Mouse (Mus musculus): ENCODE measurements around the gene Ascl1.

The Ascl1 gene

DNA sequence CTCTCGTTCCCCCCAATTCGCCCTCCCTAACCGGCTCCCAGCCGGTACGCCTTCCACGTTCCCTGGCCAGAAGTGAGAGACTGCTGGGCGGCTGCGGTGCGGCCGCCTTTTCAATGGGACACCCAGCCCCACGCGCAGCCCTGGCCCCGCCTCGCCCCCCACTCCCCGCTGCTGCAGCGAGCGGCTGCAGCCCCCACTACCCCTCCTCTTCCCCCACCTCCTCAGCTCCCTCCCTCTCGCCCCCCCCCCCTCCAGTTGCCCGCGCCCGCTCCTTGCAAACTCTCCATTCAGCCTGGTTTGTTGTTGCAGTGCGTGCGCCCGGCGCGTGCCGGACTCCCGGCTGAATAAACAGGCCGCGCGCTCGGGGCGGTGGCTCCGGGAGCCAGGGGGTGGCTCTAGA is at the start of gene Ascl1:
Gene Ascl1, minus strand, starts transcription at position 85 of the 400 bp plus-strand sequence.
- DNase-seq (ENCODE audit: low spot score), result no peak

DNA sequence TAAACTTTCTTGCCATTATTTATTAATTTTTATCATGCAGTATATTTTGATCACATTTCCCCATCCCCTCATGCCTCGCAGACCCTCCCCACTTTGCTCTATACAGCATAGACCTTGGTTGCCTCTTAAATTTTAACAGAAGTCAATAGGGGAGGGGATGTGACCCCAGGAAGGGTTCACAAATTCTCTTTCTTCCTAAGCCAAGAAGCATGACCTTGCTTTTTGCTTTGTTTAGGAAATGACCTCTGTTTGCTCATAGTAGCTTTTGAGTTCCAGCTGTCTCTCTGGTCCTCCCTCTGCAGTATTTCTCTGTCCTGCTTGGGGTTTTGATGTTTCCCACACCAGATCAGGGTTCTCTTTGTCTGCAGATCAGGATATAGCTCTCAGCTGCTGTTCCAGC is 40.7 kb upstream of the Ascl1 start:
- no peak for DNase-seq (ENCODE audit: low spot score)

DNA sequence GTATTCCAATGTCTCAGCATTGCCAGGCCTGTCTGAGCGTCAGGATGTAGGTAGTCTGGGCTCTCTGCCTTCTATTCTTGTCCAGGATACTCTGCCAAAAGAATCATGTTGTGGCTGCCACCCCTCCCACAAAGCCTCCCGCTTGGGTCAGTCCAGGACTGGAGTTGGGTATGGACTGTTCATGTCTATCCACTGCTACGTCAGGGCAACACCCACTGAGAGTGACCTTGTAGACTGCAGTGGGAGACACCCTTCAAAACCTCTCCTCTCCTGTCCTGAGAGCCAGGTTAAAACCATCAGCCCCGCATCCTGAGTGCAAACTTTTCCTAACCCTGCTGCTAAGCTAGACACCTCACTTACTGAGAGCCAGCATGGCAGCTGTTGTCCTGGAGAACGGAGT is 28.2 kb upstream of the Ascl1 start, which contains the start of gene Pah:
Gene Pah, plus strand, starts transcription at position 150 of the 400 bp plus-strand sequence.
- DNase-seq (ENCODE audit: low spot score), result no peak

DNA sequence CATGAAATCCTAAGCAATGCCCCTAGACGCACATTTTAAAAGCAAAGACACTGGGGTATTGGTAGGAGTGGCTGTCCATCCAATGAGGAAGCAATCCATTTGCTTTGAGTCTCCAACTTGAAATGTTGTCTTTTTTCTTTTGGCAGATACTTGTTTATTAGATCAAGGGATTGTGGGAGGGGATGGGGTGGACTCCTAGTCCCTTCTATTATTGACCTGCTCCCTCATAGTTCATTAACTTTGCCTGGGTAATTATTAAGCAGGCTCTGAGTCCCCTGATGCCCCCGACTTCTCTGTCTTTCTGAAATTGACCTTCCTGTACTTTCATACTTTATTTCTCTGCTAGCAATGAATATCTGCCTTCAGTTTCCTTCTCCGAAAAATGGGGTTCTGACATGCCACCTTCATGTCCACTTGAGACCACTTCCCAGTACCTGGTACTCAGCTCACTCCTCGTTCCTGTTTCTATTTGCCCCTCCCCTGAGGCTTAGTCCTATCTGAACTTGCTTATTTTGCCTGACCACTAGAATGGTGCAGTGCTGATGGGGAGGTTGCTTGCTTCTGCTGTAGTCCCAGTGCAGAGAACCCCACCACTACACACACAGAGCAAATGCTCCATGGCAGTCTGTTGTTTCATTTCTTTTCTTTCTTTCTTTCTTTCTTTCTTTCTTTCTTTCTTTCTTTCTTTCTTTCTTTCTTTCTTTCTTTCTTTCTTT is 27.1 kb upstream of the Ascl1 start:
- no peak for DNase-seq (ENCODE audit: low spot score)

DNA sequence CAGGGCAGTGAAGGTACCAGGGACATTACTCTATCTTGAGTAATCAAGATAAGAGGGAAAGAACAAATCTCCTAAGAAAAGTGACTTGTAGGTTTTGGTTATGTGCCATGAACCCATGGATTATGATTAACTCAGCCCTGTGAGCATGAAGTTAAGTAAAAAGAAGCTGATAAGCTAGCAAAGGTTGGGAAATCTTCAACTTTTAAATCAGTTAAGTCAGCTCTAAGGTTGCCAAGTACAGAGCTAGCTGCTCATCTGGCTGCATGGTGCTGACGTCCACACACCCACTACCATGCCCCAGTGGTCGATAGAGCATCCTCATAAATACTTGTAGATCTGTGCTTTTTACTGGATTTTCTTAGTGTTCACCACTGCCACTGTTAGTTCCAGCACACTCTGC is 25.1 kb upstream of the Ascl1 start:
- DNase-seq (ENCODE audit: low spot score), result no peak

DNA sequence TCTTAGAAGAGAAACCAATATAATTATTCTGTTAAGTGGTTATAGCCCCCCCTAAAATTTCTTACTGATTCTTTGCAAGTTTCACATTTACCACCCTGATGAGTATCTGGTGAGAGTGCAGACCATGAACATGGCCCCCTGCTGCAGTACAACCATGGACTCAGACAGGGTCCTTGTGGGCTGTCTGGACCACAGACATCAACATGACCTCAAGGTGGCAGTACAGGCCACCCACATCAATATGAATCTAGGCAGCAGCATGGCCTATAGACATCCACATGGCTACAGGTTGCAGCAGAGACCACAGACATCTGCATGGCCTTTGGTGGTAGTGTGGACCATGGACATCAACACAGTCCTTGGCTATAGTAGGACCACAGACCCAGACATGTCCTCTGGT is 19.6 kb upstream of the Ascl1 start:
- DNase-seq (ENCODE audit: low spot score), result no peak

DNA sequence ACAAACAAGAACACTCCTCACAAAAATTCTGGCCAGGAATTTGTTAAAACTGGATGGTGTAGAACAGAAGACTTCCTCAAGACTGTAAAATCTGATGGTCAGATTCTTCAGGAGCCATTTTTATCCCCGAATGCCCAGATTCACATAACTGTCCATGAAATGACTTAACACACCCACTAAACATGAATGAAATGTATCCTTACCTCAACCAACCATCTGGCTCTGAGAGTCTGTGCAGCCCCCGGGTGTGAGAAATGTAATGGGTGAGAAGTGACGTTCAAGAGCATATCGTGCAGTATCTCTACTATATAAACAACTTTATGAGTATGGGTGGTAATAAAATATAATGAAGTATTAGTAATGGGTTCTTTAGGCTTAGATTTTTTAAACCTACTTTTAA is 15.1 kb upstream of the Ascl1 start:
- DNase-seq (ENCODE audit: low spot score), result no peak

DNA sequence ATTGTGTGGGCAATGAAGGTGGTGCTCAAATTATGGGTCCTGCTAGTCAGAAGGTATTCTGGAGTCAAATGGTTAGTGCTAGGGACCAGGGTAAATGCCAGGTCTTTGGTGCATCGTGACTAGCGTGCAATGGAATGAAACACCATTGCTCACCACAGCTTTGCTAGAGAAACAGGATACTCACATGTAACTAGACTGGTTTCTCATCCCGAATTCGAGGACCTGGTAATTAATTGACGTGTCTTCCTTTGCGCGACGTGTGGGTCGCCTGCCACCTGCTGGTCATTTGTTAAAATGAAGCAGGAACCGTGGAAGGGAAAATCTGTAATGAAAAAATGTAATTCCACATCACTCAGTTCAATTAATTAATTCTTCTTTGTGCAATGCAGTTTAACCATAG is 10.5 kb upstream of the Ascl1 start:
- DNase-seq (ENCODE audit: low spot score), result peak; percentile 64

DNA sequence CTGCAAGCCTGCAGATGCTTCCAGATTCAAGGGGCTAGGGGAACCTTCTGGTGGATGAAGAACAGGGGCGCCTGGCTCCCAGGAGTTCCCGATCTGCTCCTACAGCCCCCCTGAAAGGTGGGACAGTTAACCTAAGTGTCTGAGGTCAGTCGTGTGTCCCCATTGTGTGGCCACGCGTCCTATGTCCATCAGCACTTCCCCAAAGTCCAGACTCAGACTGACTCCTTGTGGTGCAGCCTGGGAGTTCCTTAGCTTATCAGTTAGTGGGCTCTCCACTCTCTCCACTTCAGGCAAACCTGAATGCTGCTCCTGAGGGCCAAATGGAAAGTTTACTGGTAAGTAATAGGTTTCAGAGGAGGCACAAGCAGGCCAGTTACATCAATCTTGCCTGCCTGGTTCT is 8.8 kb upstream of the Ascl1 start:
- no peak for DNase-seq (ENCODE audit: low spot score)

DNA sequence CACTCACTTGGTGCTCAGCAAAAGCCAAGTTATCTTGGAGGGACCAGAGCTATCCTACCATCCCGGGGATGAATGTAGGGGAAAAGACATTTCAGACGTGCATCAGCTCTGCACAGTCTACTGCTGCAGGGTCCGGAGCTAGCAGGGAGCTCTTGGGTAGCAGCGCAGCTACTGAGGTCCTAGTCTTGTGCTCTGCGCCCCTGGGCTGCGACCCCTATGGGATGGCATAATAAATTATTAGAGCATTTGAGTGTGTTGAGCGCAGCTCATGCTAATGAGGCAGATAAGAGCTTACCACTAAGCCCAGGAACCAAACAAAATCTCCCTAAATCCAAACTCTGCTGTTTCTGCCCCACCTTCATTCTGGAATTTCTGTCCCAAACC is 8.2 kb upstream of the Ascl1 start:
- no peak for DNase-seq (ENCODE audit: low spot score)

DNA sequence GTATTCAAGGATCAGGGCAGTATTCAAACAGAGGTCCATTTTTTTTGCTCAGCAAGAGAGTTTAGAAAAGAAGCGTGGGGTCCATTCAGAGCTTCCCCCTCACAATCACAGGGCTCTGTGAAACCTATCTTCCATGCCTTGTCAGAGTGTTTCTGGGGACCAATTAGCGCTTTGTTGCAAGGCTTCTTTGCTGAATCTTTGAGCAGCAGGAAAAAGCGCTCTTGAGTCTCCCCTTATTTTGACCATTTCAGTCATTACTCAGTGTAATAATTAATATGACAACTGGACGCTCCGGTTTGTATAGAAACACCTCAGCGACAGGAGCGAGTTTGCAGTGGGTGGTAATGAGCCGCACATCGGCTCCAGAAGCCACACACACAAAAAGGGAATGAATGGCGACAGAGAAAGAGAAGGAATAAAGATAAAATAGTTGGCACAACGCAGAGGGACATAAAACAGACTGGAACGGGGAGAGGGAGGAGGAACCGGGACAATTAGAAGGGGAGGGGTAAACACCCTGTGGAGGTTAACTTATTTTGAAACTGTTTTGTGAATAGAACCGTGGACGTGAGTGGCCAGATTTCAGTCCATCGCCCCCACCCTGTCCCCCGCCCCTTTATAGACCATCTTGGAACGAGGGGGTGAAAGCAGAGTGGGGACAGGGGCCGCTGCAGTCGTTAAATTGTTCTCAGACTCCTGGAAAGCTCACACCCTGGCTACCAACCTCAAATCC is 7.6 kb upstream of the Ascl1 start:
- no peak for DNase-seq (ENCODE audit: low spot score)

DNA sequence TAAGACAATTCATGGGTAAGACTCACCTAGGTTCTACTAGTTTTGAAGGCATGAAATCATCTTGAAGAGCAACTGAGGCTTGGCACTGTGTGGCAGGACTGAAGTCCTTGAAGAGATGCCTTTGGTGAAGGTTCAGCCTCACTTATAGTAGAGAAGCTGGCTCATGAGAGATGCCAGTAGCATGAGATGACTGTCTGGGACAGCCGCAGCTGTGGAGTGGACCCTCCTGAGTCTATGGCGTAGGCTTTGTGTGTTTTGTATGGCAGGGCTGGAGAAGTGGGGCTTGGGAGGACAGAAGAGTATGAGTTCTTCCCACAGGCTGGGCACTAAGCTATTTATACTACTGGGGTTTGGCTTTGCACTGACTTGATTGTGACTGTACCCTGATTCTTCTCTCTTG is 3.6 kb upstream of the Ascl1 start:
- DNase-seq (ENCODE audit: low spot score), result no peak

DNA sequence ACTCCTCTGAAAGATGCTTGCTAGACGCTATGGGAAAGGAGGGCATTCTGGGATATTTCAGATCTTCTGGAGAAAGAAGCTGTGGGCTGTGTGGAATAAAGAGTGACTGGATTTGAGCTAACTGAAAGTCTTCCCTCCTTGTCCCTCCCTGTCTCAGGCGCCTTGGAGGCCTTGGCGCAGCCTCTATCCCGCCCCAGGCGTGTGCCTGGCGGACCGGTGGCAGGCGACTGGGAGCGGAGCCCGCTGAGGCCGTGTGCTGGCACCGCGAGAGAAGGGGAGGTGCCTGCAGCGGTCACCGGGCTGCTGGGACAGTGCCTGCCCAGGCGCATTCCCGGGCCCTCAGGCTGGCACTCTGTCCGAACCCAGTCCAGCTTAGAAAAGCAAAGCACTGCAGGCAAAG is 1.1 kb upstream of the Ascl1 start:
- peak; percentile 33 for DNase-seq (ENCODE audit: low spot score)

DNA sequence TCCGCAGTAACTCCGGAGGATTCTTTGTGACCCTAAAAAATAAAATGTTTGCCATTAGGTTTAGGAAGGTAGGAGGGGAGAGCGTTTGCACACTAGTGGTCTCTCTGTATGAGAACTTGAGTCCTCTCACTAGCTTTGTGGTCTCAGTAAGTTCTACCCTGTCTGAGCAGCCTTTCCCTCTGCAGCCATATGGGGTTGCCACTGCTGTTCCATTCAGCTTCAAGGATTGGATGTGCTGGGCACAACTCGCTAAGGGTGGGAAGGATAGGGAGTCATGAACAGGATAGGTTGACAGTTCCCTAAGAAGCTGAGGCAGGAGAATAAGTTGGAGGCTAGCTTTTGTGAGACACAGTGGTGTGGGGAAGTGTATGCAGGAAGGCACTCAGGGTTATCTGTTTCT is 716 bp upstream of the Ascl1 start:
- DNase-seq (ENCODE audit: low spot score), result no peak

DNA sequence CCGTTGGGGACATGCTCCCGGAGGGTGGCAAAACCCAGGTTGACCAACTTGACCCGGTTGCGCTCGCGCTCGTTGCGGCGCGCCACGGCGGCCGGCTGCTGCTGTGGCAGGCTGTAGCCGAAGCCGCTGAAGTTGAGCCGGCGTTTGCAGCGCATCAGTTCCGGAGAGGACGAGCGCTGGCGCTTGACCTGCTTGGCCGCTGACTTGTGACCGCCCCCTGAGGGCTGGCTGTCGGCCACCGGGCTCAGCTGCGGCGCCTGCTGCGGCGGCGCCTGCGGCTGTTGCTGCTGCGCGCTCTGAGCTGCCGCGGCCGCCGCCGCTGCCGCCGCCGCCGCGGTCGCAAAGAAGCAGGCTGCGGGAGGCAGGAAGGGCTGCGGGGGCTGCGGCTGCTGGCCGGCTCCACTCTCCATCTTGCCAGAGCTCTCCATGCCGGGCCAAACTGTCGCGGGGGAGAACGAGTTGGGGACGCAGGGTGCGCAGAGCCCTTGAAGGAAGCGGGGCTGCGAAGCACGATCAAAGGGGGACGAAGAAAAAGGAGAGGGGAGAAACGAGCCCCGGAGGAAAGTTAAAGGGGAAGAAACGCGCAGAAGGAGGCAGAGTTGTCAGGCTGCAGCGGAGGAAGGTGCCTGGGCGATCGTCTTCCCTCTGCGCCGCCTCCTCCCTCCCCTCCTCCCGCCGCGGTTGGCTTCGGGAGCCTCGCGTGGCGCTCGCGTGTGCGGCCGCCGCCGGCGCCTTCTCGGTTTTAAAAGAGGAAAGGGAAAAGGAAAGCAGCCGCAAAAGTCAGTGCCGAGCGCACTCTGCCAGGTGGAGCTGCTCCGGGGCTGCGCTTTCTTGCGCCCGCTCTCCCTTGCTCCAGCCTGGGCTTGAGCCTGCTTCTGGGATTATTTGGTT is 554 bp downstream of the Ascl1 start:
- DNase-seq (ENCODE audit: low spot score), result peak; percentile 58

DNA sequence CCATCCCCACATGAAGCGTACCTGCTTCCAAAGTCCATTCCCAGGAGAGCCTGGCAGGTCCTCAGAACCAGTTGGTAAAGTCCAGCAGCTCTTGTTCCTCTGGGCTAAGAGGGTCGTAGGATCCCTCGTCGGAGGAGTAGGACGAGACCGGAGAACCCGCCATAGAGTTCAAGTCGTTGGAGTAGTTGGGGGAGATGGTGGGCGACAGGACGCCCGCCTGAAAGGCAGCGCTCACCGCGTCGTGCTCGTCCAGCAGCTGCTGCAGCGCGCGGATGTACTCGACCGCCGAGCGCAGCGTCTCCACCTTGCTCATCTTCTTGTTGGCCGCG is 1.2 kb downstream of the Ascl1 start:
- no peak for DNase-seq (ENCODE audit: low spot score)

DNA sequence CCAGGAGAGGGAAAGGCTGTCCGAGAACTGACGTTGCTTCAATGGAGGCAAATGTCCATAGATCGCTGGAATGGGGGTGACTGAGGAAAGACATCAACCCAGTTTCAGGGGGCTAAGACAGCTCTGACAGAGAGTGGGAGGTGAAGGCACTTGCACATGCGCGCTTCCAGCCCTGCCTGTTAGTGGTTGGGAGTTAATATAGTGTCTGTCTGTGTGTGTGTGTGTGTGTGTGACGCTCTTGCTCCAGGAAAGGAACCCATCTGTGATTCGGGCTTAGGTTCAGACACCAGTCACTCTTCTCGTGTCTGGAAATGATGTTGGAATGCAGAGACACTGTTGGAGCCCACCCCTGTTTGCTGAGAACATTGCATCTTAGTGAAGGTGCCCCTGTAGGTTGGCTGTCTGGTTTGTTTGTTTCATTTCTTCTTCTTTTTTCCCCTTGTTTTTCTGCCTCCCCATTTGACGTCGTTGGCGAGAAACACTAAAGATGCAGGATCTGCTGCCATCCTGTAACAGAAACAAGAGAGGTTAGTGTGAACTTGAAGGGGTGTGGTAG is 1.9 kb downstream of the Ascl1 start:
- no peak for DNase-seq (ENCODE audit: low spot score)

DNA sequence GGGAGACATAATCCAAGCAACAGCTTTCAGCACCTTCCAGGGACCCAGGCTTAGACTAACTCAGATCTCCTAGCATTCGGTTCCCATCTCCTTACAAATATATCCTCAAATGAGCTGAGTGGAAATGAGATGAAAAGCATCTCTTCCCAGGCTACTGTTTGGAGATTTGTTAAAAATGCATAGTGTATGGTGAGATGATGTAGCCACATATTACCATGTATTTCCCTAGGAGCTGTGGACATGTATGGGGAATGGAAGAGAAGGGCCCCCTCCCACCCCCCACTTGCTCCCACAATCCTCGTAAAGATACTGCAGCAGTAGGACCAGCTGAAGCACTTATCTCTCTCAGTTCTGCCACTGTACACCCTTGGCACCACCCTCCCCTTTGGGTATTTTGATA is 3.1 kb downstream of the Ascl1 start:
- DNase-seq (ENCODE audit: low spot score), result no peak

DNA sequence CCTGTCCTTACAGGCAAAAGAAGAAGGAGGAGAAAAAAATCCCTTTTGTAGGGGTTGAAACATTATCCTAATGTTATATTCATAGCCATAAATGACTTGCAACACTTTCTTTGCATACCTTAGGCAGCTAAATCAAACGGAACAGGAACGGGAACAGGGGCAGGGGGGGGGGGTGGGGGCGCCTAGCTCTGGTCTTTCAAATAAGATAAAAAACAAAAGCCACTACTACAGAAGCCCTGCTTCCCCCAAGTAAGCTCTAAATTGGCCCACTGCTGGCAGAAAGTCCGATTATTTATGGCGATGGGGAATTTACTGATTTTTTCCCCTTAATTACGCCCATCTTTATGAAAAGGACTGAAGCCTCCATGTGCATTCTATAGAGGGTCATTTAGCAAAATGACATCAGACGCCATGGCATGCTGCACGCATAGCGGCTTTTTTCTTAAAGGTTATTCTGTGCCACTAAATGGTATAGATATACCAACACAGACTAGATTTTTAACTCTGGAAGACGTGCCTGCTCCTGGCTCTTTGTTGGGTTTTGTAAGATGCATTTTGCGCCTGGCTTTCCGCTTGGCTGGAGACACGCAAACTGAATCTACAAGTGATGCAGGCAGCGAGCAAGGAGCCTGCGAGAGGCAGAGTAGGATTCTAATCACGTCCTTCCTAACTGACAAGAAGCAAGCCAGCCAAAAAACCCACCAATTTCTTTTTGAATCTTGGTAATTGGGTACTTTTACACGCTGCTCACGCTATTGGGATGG is 4.0 kb downstream of the Ascl1 start:
- peak; percentile 59 for DNase-seq (ENCODE audit: low spot score)

DNA sequence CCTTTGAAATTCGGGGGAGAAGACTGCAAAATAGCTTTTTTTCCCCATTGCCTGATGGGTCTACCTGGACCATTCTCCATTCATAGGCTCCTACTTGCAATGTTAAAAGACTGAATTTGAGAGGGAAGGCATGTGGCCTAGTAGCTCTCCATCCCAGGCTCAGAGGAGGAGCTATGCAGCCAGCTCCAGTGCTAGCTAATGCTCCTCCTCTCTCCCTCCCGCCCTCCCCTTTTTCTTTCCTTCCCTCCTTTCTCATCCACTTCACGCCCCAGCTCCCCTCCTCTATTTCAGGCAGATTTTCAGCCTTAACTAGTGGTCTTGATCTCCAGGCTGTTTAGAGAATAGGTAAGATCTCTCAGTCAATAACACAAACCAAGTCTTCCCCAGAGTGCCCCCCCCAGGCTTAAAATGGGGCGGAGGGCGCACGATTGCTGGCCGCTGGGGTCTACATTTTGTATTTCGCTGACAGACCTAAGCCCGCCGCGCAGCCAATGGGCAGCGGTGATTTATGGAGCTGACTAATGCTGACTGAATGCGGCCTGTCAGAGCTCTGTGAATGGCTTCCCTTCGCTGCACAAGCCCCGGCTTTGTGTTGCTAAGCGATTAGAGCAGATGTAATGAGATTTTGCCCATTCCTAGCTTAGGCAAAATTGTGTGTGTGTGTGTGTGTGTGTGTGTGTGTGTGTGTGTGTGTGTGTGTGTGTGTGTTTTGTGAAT is 4.9 kb downstream of the Ascl1 start:
- DNase-seq (ENCODE audit: low spot score), result peak; percentile 54
